Mouse (Mus musculus) heart, postnatal 25 days (tissue): ENCODE results near the gene N4bp3. TPM values are rescaled to one million over a fixed set of nuclear protein-coding genes. Genes with fewer than 3 reads are reported as not detected.
A peak's percentile ranks its signal among the peaks of the same experiment; 100 is the strongest.
"Not testable (repeated sequence)": the region's sequence is repeated elsewhere in the genome, so short reads cannot be mapped to it uniquely, and the experiment has no call there.

Source experiments
- DNase-seq: peaks from one replicate; pipeline ENCODE4 v3.0.0; 2022; ENCODE audit warnings: low spot score
- intact Hi-C: fragments of 180-260 bp; cut with DNase I; formaldehyde crosslinking; loops from one replicate; pipeline ENCODE4 v1.15.1; 2025
- total RNA-seq, 2 experiments: library from RNA; stranded (reverse); gene quantifications; 2 replicates each; pipeline ENCODE4 v1.2.3; 2021

Gene N4bp3
- total RNA-seq, 2 experiments from 2014 or later: 11.6 to 16.1 TPM

GRCm38 (mm10) chr11:51614256-51614655, 36.4 kb downstream of the N4bp3 start:
- intact Hi-C loops: no loop called here
- no peak for DNase-seq

DNA sequence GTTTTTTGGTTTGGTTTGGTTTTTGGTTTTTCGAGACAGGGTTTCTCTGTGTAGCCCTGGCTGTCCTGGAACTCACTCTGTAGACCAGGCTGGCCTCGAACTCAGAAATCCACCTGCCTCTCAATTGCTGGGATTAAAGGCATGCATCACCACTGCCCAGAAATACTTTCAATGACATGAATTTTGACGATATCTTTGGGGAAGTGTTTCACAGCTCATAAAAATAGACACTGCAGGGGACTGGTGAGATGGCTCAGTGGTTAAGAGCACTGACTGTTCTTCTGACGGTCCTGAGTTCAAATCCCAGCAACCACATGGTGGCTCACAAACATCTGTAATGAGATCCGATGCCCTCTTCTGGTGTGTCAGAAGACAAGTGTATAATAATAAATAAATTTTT, 40.7 kb downstream of the N4bp3 start:
- DNase-seq, intact Hi-C loops: not testable (repeated sequence)

DNA sequence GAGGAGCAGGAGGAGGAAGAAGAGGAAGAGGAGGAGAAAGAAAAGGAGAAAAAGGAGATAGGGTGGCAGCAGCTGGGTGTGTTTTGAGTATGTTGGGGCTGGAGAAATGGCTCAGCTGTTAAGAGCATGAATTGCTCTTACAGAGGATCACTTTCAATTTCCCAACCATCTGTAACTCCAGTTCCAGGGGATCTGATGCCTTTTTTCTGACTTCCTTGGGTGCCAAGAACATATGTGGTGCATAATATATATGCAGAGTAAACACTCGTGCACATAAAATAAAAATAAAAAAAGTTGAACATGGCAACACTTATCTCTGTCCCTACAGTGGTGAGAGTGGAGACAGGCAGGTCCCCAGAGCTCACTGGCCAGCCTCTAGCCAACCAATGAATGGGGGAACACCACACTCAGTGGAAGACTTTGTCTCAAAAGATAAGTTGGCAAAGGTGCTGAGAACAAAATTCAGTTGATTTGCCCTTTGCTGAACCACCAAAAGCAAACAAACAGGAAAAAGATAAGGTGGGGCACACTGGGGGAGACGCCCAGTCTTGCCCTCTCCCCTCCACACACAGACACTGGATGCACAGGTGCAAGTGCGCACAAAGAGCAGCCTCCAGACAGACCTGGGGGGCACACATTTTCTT, 41.3 kb downstream of the N4bp3 start:
- intact Hi-C loops: no loop called here
- DNase-seq: no peak

DNA sequence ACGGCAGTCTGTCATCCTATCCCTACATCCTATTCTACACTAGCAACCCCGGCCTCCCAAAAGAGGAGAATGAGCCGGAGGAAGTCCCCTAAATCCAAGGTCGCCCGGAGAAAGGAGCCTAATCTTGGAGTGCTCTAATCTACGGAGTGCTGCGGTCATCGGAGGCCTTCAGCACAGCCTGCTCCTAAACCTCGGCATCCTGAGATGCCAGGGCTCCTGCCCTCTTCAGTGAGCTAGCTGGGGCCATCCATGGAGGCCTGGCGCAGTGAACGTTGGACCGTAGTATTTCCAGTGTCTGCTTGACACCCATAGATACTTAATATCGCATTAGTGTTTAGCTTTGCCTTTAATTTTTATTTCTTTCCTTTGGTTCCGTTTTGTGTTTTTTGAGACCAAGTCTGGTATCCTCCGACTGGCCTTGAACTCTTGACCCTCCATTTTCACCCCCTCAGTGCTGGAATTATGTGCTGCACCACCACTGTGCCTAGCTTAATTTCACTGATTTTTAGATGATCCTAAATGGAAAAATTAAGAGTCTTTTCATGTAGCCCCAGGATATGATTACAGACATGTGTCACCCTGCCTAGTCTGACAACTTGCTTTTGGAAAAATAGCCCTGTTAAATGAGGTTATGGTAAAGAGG, 43.4 kb downstream of the N4bp3 start:
- intact Hi-C loops: no loop called here
- no peak for DNase-seq

DNA sequence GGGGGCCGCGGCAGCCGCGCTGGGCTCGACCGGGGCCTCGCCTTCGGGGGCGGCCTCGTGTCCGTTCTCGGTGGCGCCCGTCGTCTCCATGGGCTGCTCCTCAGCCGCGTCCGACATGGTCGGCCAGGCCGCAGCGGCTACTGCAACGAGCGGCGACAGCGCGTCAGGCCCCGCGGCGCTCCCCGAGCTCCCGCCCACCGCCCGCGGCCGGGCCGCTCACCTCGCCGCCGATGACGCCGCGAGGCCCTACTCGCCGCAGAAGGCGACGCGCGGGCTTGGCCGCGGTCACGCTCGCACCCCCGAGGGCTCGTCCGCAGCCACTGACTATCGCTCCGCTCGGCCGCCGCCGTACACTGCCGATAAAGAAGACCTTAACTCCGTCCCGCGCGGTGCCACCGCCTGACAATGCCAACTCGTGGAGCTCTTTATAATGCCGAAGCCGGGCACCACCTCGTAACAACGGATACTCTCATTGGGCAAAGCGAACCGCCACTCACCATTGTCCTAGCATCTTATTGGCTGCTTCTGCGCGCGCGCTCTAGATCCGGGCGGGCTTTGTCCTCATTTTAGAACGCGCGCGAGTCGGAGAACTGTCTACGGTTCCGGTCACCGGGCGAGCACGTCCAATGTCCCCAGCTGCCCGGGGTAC, 44.1 kb downstream of the N4bp3 start, which contains the start of gene Hnrnpab:
Hnrnpab (minus strand) TSS at position 401 of the 649 bp plus-strand sequence.
- DNase-seq: peak; percentile 97
- intact Hi-C loops: no loop called here

- DNase-seq: peak; percentile 83
Observed at GRCm38 (mm10) chr11:51605602-51606446, 44.8 kb downstream of the N4bp3 start.

DNA sequence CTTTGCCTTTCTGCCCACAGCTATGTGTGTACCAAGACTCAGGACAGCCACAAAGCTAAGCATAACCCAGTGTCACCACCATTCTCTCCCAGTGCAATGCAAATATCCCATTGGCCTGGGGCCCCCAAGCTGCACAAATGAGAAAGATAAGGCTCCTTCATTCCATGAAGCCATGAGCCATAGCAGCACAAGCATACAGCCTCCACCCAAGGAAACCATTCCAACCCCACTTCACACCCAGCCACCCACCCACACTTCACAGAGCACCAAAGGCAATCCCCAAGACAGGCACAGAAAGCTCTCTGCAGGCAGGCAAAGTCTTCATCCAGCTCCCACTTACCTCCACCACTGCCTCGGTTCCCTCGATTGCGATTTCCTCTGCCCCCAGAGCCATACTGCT, 48.4 kb downstream of the N4bp3 start:
- intact Hi-C loops: no loop called here
- DNase-seq: no peak

More at GRCm38 (mm10) chr11:51605602-51606446, 44.8 kb downstream of the N4bp3 start:
- intact Hi-C loops: no loop called here

GRCm38 (mm10) chr11:51597553-51597952, 53.1 kb downstream of the N4bp3 start:
- DNase-seq: no peak
- intact Hi-C loops: loop anchor here (10.0 kb wide), 1 partner anchor 507 kb away; no protein-coding TSS in a partner anchor

- no peak for DNase-seq
- intact Hi-C loops: loop anchor here (10.0 kb wide), 1 partner anchor 509 kb away; no protein-coding TSS in a partner anchor
Observed at GRCm38 (mm10) chr11:51595459-51596083, 55.1 kb downstream of the N4bp3 start.

DNA sequence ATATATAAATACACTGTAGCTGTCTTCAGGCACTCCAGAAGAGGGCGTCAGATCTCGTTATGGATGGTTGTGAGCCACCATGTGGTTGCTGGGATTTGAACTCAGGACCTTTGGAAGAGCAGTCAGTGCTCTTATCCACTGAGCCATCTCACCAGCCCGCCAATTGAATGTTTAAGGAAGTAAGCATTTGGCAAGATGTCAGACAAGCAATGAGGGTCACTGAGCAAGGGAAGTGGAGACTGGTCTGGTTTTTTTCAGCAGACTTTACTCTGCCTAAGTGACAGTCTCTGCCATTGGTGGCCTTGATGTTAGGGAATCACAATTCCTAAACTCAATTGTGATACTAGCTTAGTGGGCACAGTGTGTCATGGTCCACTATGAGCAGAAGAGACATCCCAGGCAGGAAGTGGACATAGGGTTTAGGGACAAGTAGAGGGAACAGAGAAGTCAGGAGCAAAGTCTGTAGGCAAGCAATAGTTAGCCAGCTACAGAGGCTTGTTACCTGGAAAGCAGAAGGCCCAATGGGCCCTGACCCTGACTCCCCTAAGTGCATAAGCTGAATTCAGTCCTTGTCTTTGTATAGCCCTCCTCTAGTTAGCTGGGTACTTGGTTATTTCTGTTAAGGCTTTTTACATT, 55.8 kb downstream of the N4bp3 start:
- intact Hi-C loops: loop anchor here (10.0 kb wide), 1 partner anchor 510 kb away; no protein-coding TSS in a partner anchor
- DNase-seq: no peak

GRCm38 (mm10) chr11:51593849-51594248, 56.8 kb downstream of the N4bp3 start:
- intact Hi-C loops: loop anchor here (10.0 kb wide), 1 partner anchor 511 kb away; no protein-coding TSS in a partner anchor
- no peak for DNase-seq

GRCm38 (mm10) chr11:51593368-51593767, 57.3 kb downstream of the N4bp3 start:
- no peak for DNase-seq
- intact Hi-C loops: loop anchor here (10.0 kb wide), 1 partner anchor 511 kb away; no protein-coding TSS in a partner anchor

Other genes starting within 250 kb of the N4bp3 start
- gene Phykpl, start 66.1 kb downstream of the N4bp3 start, total RNA-seq: 10 to 100 TPM; 10.6 to 11.2 TPM
- gene Hnrnpab, start 44.0 kb downstream of the N4bp3 start, total RNA-seq: 100 to 1,000 TPM; 134 to 142 TPM
- gene Nhp2, start 31.1 kb downstream of the N4bp3 start, total RNA-seq: 10 to 100 TPM; 17.6 to 17.9 TPM
- 10 to 100 TPM; 14.1 to 17.2 TPM for gene Rmnd5b, start 14.9 kb downstream of the N4bp3 start, total RNA-seq
- gene D930048N14Rik, start 112 bp upstream of the N4bp3 start, total RNA-seq: under 1 TPM; 0.50 to 0.68 TPM
- gene 0610009B22Rik, start 38.0 kb upstream of the N4bp3 start, total RNA-seq: 10 to 100 TPM; 35.1 to 36.7 TPM
- gene Sec24a, start 112.8 kb upstream of the N4bp3 start, total RNA-seq: 10 to 100 TPM; 16.3 to 16.7 TPM
- gene Sar1b, start 112.8 kb upstream of the N4bp3 start, total RNA-seq: 100 to 1,000 TPM; 128 to 129 TPM
- 1 to 10 TPM; 6.5 to 8.8 TPM for gene Jade2, start 206.8 kb upstream of the N4bp3 start, total RNA-seq